Mouse (Mus musculus): ENCODE measurements around the gene Wdr41. TPM values are rescaled to one million over a fixed set of nuclear protein-coding genes. Genes with fewer than 3 reads are reported as not detected.

The Wdr41 gene
- total RNA-seq (2021), result 10 to 100 TPM; 19.0 to 21.7 TPM

DNA sequence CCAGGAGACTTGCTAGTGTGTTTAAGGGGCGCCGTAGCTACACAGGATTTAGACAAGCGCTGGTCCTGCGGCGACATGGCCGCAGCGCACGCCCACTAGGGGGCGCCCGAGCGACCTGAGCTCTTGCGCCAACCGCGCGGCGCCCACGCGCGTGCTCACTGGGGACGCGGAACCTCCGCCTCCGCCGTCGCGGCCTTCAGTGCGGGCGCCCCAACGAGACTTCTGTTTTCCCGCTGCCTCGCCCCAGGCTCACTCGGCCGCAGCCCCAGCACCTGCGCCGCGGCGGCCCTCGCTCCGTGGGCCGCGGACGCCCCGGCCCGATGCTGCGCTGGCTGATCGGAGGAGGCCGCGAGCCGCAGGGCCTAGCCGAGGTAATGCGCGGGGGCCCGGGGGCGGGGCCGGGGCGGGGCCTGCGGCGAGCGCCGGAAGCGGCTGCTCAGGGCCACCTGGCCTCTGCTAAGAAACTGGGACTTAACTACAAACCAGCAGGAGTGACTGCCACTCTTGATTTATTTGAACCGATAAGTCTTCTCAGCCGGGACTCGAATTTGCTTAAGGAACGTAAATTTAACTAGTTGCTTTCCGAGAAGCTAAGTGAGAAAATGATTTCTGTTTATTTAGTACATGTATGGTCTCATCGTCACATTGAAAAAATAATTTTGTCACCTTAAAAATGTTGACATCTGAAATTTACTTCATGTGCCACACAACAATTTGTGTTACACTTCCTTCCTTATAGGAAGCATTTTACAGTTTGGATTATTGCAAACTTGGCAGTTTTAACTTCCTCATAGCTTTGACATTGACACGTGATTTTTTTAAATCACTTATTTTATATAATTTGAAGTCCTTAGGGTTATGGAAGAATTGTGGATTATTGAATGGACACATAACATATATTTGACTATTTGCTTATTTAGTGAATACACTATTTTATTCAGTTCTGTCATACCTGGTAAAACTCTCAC is at the start of gene Wdr41:
Gene Wdr41, plus strand, starts transcription at position 126 of the 968 bp plus-strand sequence.
- intact Hi-C loops (cut with DNase I), result no loop called here
- DNase-seq (ENCODE audit: low spot score in 2 of 2), result peak; percentile 93 to 96

DNA sequence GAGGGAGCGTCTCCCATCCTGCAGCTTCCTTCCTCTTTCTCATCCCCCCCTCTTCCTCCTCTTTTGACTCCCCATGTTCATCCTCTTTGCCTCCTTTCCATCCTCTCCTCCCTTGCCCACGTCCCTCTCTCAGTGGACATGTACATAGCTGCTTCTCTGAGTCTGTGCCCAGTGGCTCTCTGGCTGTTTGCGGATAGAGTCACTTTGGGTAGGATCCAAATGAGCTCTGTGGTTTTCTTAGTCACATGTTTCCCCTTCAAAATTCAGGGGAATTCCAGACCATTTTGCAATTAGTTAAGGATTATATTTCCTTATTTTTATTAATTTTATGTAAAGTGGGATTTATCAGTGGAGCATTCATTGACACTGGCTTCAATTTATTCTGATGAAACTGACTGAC is 48.1 kb upstream of the Wdr41 start:
- intact Hi-C loops (cut with DNase I), result no loop called here
- no peak for DNase-seq (ENCODE audit: low spot score in 2 of 2)

DNA sequence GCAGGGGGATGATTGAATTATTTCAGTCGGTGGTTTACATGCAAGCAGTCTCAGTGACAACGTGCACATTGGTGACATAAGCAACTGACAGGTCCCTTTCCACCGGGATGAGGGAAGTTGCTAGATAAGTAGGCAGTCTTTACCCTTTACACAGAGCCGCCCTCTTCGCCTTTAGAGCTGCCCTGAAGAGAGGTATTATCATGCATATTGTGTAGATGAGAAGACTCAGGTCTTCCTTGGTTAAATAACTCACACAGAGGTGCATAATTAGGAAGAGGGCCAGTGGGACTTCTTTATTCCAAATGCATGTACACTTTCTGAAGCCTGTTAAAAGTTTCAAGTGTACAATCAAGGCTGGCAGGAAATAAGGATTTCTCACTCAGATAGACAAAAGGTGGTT is 37.7 kb upstream of the Wdr41 start:
- intact Hi-C loops (cut with DNase I), result no loop called here
- no peak for DNase-seq (ENCODE audit: low spot score in 2 of 2)

DNA sequence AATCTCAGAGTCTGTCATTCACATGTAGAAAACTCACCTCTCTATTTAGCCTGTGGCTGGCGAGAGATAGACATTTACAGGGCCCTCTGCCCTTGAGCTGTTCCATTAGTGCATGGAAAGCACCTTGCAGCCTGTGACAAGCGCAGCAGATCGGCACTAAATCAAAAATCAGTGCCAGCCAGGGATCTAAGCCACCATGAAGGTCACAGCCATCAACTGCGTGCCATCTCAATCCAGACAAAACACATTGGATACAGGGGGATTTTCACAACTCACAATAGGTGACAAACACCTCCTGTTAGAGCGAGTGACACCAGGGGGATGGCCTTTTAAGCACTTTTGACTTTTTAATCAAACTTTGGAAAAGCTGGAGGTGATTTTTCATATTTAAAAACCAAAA is 36.0 kb upstream of the Wdr41 start:
- intact Hi-C loops (cut with DNase I), result loop anchor here (5.0 kb wide), 2 partner anchors 378 to 488 kb away; no protein-coding TSS in a partner anchor
- DNase-seq (ENCODE audit: low spot score in 2 of 2), result no peak

DNA sequence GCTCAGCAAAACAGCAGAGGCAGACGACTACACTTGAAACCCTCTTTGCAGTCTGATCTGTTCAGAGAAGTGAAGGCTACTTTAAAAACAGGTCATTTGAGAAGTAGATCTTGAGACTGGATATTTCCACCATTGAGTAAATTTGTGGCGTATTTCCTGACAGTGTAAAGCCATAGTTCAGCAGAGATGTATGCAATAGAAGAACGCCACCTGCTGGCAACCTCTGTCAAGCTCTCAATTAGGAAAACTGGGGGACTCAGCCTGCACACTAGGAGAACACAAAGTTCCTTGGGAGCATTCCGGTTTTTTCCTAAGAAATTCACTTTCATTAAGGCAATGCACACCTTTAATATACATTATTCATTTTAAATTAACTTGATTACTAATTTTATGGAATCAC is 34.9 kb upstream of the Wdr41 start:
- DNase-seq (ENCODE audit: low spot score in 2 of 2), result peak; percentile 55 to 74
- intact Hi-C loops (cut with DNase I), result loop anchor here (1.0 to 5.0 kb wide), 3 partner anchors 379 to 559 kb away; no protein-coding TSS in a partner anchor

- no peak for DNase-seq (ENCODE audit: low spot score in 2 of 2)
- intact Hi-C loops (cut with DNase I), result no loop called here
Measured at GRCm38 (mm10) chr13:94955941-94956340, 20.2 kb upstream of the Wdr41 start.

- intact Hi-C loops (cut with DNase I), result no loop called here
- no peak for DNase-seq (ENCODE audit: low spot score in 2 of 2)
Measured at GRCm38 (mm10) chr13:94957965-94958364, 18.2 kb upstream of the Wdr41 start.

GRCm38 (mm10) chr13:94969992-94970553 is 6.1 kb upstream of the Wdr41 start:
- no peak for DNase-seq (ENCODE audit: low spot score in 2 of 2)
- intact Hi-C loops (cut with DNase I), result no loop called here

- intact Hi-C loops (cut with DNase I), result no loop called here
- DNase-seq (ENCODE audit: low spot score in 2 of 2), result no peak
Measured at GRCm38 (mm10) chr13:94975828-94976218, 321 bp upstream of the Wdr41 start.

DNA sequence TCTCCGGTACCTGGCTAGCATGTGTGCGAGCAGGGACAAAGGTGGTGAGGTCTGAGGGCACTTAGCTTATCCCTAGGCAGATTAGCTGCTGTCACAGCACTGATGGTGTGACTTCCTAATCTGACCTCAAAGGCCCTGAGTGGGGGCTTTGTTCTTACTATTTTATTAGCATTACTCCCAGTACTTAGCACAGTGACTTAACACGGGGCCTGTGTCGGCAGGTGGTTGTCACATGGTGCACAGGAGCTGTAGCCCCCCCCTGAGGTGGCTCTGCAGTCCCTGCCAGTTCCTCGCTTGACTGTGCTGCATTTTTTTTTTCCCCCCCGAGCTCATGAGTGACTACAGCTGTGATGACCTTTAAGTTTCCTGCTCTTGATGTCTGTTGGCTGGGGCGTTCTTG is 2.9 kb downstream of the Wdr41 start:
- DNase-seq (ENCODE audit: low spot score in 2 of 2), result no peak
- intact Hi-C loops (cut with DNase I), result no loop called here

DNA sequence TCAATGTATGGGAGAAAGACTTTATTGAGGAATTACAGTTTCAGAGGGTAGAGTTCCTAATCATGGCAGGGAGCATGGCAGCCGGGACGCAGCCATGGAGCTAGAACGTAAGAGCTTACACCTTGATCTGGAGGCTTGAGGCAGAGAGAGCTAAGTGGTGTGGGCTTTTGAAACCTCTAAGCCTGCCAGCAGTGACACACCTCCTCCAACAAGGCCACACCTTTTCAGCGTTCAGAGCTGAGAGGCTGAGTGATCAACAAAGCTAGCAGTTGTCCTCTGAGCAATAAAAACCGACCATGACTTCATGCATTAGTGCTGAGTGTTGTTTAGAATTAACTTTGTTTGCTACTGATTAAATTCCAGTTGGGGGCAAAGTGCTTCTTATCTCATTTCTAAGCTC is 14.4 kb downstream of the Wdr41 start:
- intact Hi-C loops (cut with DNase I), result no loop called here
- no peak for DNase-seq (ENCODE audit: low spot score in 2 of 2)

DNA sequence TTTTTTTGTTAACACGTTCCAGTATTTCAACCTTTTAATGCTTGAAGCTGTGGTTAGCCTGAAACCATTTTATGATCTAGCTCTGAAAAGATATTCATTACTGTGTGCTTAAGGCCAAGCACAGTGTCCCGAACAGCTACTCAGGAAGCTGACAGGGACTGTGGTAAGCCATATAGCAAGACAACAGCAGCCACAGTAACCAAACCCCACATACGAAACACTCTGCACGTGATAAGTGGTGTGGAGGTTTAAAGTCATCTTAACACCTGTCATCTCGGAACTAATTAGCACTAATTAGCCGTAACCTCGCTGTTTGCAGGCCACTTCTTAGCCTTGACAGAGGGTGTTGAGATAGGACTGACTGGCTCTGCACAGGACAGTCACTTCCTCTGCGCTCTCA is 31.1 kb downstream of the Wdr41 start:
- intact Hi-C loops (cut with DNase I), result no loop called here
- no peak for DNase-seq (ENCODE audit: low spot score in 2 of 2)

GRCm38 (mm10) chr13:95009261-95009660 is 33.1 kb downstream of the Wdr41 start:
- DNase-seq (ENCODE audit: low spot score in 2 of 2), result peak in 1 of 2 experiments; percentile 52
- intact Hi-C loops (cut with DNase I), result no loop called here

DNA sequence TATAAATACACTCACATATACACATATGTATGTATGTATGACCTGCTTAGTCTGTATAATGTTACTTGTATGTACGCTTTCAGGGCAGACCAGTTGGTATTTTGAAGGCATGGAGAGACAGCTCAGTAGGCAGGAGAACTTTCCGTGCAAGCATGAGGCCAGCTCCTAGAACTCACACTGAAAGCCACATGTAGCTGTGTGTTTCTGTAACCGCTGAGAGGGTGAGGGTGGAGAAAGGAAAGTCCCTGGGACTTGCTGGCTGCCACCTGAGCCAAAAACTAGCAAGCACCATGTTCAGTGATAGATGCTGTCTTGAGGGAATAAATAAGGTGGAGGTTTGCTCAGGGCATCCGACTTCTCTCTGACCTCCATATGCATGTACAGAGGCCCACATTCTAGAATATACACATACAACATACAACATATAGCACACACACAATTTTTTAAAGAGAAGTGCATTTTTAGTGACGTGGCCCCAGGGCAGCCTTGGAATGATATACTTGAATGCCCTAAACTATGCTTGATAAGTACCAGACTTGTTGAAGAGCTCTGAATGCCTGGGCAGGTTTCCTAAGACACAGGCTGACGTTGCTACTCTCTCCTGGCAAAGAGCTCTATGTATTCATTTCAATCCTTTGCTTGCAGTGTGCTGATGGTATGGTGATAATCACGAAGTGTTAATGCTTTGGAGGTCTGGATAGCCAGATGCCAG is 35.6 kb downstream of the Wdr41 start:
- intact Hi-C loops (cut with DNase I), result no loop called here
- DNase-seq (ENCODE audit: low spot score in 2 of 2), result no peak

DNA sequence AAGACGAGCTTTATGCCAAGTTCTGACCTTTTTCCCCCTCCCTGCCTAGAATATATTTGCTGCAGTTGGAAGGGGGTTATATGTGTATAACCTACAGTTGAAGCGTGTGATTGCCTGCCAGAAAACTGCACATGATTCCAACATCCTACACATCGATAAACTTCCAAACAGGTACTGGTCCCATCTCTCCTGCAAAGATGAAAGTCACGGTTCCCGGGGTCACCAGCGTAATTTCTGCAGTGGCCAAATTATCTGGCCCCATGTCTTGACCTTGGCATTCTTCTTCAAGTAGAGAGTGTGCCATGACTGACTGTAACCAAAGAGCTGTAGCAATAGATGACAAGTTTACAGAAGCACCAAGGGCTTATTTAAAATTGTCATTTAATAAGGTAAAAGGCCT is 41.1 kb downstream of the Wdr41 start:
- DNase-seq (ENCODE audit: low spot score in 2 of 2), result no peak
- intact Hi-C loops (cut with DNase I), result no loop called here

- DNase-seq (ENCODE audit: low spot score in 2 of 2), result peak; percentile 79 to 84
- intact Hi-C loops (cut with DNase I), result loop anchor here (1.0 kb wide), 2 partner anchors 269 to 329 kb away; no protein-coding TSS in a partner anchor
Measured at GRCm38 (mm10) chr13:95017916-95018315, 41.8 kb downstream of the Wdr41 start.

DNA sequence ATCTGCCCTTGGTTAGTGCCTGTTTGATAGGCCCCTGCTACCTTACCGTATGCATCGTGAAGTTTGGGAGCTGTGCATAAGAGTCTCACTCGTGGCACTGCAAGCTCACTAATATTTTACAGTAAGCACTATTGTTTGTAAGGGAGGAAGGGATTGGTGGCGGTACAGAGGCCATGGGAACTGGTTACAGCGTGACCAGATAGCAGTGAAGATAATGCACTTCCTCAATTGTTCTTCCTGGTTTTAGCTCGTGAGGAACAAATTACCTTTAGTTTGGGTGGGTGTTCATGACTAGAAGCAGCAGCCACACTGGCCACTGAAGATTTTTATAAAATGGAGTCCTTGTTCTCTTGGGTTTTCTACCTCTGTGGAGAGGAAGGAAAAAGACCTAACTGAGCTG is 43.2 kb downstream of the Wdr41 start:
- intact Hi-C loops (cut with DNase I), result no loop called here
- DNase-seq (ENCODE audit: low spot score in 2 of 2), result no peak

- no peak for DNase-seq (ENCODE audit: low spot score in 2 of 2)
- intact Hi-C loops (cut with DNase I), result no loop called here
Measured at GRCm38 (mm10) chr13:95020216-95020615, 44.1 kb downstream of the Wdr41 start.

GRCm38 (mm10) chr13:95030828-95031227 is 54.7 kb downstream of the Wdr41 start:
- intact Hi-C loops (cut with DNase I), result no loop called here
- no peak for DNase-seq (ENCODE audit: low spot score in 2 of 2)

DNA sequence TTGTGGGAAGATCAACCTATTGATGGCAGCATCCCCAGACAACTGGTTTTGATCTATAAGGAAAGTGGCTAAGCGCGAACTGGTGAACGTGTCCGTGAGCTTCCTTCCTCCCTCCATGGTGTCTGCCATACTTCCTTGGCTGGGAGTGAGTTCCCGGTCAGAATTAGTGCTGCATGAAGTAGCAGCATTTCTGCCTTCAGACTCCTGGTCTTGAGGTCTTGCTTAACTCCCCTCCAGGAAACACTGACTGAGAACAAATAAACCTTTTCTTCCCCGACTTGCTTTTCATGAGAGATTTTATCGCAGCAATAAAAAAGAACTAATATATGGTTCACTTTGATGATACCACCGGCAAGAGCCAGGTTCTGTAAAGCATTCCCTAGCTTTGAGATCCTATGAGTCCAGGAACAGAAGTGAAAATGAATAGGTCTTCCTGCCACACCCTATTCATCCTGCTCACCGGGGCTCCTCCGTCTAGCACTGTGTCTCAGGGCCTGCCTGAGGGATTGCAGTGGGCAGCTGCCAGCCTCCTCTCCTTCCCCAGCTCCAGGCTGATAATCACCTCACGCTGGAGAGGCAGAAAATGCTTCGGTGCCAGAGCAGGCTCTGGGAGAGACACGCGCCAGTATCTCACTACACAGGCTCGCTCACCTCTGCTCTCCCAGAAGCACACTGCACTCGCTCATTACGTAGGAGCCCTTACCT is 56.1 kb downstream of the Wdr41 start:
- no peak for DNase-seq (ENCODE audit: low spot score in 2 of 2)
- intact Hi-C loops (cut with DNase I), result no loop called here
